Mouse (Mus musculus) forebrain, embryonic 11.5 days (tissue): ENCODE measurements around the gene Dhx8. TPM values are rescaled to one million over a fixed set of nuclear protein-coding genes. Genes with fewer than 3 reads are reported as not detected.
A peak's percentile ranks its signal among the peaks of the same experiment; 100 is the strongest.

Source experiments
- ATAC-seq: fragments of 200-750 bp; cut with Nextera tagmentation; replicated peaks from 2 replicates; pipeline ENCODE4 v1.8.0; 2017; ENCODE audit warnings: moderate TSS enrichment; ENCODE audit not compliant: low FRiP score
- DNase-seq: peaks from one replicate; pipeline ENCODE4 v3.0.0-alpha.2; 2017; ENCODE audit warnings: low spot score
- H3K27ac ChIP-seq: fragments of 300-500 bp; sonication (generic); 2 replicates; pipeline ENCODE4 v1.5.1; 2014; ENCODE audit warnings: low read depth, low read length
- H3K27me3 ChIP-seq: fragments of 300-500 bp; sonication (generic); 2 replicates; pipeline ENCODE4 v1.6.1; 2014; ENCODE audit warnings: mild to moderate bottlenecking, low read length, mixed read lengths; ENCODE audit not compliant: control insufficient read depth, insufficient read depth
- H3K36me3 ChIP-seq: fragments of 300-500 bp; sonication (generic); 2 replicates; pipeline ENCODE4 v1.6.1; 2014; ENCODE audit warnings: mild to moderate bottlenecking, low read length, moderate library complexity, mixed read lengths; ENCODE audit not compliant: control insufficient read depth, insufficient read depth
- H3K4me1 ChIP-seq: fragments of 300-500 bp; sonication (generic); replicated peaks from 2 replicates; pipeline ENCODE4 v1.6.1; 2014; ENCODE audit warnings: low read length, mixed read lengths; ENCODE audit not compliant: control insufficient read depth, insufficient read depth
- H3K4me2 ChIP-seq: fragments of 300-500 bp; sonication (generic); 2 replicates; pipeline ENCODE4 v1.6.1; 2014; ENCODE audit warnings: low read depth, mild to moderate bottlenecking, low read length, moderate library complexity, mixed read lengths; ENCODE audit not compliant: severe bottlenecking
- H3K4me3 ChIP-seq: fragments of 300-500 bp; sonication (generic); 2 replicates; pipeline ENCODE4 v1.5.1; 2014; ENCODE audit warnings: low read depth, low read length
- H3K9ac ChIP-seq: fragments of 300-500 bp; sonication (generic); 2 replicates; pipeline ENCODE4 v1.6.1; 2014; ENCODE audit warnings: low read length
- H3K9me3 ChIP-seq: fragments of 300-500 bp; sonication (generic); 2 replicates; pipeline ENCODE4 v1.6.1; 2016; ENCODE audit warnings: low read length, mixed read lengths; ENCODE audit not compliant: control insufficient read depth
- WGBS: fragments of 180-500 bp; shearing (Covaris S2); extraction: QIAGEN DNeasy Blood & Tissue Kit; methylation state at CpG from one replicate; pipeline ENCODE4 v1.1.7; 2014; 5-methylcytosine and 5-hydroxymethylcytosine counted together
- polyA plus RNA-seq: library from polyadenylated mRNA; unstranded; fragments of >200 nt; fragmentation: Nextera tagmentation; extraction: Ambion mirVana; gene quantifications from 2 replicates; pipeline ENCODE4 v1.2.1, GENCODE M21; 2014

Dhx8 gene
- polyA plus RNA-seq, 1 experiment from 2014 or later = 43.6 TPM

DNA sequence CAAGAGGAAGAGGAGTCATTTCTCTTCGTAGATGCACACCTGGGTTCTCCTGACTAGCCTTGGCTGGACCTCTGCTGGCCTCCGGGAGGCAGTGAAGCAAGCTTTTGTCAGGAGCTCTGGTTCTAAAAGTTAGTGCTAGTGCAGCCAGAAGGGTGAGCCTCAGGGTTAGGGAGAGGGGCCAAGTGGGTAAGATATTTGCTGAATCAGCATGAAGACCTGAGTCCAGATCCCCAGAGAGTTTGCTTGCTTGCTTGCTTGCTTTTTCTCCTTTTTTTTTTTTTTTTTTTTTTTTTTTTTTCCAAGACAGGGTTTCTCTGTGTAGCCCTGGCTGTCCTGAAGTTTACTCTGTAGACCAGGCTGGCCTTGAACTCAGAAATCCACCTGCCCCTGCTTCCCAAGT, 64.6 kb downstream of the Dhx8 start:
- ATAC-seq = no peak
- H3K4me1 ChIP-seq = no peaks in the 10 kb centered on the region
- no peak overlapping the region for H3K4me3 ChIP-seq
- no peak overlapping the region for H3K4me2 ChIP-seq
- WGBS = 92% methylated on average over 2 of the region's 2 CpGs
- no peak overlapping the region for H3K27ac ChIP-seq
- H3K9ac ChIP-seq = no peak overlapping the region
- H3K9me3 ChIP-seq = no peaks in the 10 kb centered on the region
- H3K36me3 ChIP-seq = no peaks in the 10 kb centered on the region
- no peaks in the 10 kb centered on the region for H3K27me3 ChIP-seq
- no peak for DNase-seq

DNA sequence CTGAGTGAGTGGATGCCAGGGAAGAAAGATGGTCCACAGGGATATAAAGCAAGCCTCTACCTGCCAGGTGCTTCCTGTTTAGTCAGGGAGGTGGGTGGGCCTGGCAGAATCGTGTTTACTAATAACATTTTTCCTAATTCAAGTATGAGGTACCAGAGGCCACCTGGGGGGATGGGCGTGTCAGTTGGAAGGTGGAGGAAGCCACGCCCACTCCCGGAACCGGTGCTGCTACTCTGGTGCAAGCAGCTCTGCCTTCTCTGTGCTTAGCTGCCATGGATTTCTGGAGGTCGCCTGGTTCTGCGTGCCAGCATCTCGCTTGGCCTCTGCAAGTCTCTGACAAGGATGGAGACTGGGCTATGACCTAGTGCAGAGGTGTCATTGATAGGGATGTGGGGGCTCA, 65.4 kb downstream of the Dhx8 start:
- Histone ChIP-seq H3K4me1 (no peaks in the 10 kb centered on the region), H3K4me3 (no peak overlapping the region), H3K9me3 (no peaks in the 10 kb centered on the region), H3K27ac (no peak overlapping the region), H3K27me3 (no peaks in the 10 kb centered on the region), H3K4me2 (no peak overlapping the region), H3K9ac (no peak overlapping the region), H3K36me3 (no peaks in the 10 kb centered on the region)
- no peak for ATAC-seq
- whole genome bisulfite sequencing = 39% methylated on average over 8 of the region's 8 CpGs
- no peak for DNase-seq

DNA sequence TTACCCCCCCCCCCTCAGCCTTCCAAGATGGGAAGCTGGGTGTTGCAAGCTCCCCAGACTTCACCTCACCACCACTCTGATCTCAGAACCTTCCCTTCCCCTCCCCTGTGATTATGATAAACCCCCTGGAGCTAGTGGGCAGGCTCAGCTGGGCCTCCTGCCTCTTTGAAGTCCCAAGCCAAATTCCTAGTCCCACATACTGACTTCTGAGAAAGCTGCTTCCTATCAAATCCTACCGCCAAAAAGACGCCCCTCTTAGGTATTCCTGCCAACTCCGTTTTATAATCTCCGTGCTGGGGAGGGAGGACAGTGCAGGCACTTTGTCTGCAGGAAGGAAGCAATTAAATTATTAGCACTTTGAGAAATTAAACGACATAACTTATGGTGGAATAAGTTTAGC, 68.7 kb downstream of the Dhx8 start:
- H3K27ac ChIP-seq = no peak overlapping the region
- H3K27me3 ChIP-seq = no peaks in the 10 kb centered on the region

DNA sequence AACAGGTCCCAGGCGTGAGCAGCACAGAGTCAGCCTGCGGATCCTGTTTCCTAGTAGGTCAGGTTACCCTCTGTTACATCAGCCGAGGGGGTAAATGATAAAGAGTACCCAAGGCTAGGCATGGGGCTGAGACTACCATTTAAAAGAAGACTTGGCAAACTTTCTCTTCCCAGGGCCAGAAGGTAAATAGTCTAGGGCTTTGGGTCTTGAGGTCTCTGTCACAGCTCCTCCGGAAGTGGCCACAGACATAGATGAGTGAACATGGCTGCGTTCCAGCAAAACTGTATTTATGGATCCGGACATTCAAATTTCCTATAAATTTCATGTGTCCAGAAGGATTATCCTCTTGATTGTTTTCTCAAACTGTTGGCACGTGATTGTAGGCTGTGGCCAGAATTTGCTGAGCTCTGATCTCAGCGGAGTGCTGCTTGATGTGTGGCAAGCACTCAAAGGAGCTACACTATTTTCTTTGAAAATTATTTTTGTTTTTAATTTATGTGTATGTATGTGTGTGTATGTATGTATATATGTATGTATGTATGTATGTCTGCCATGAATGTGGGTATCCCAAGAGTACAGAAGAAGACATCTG, 72.5 kb downstream of the Dhx8 start:
- WGBS = 86% methylated on average over 8 of the region's 8 CpGs
- H3K4me3 ChIP-seq = no peak overlapping the region
- no peak overlapping the region for H3K9ac ChIP-seq
- ATAC-seq (no peak), DNase-seq (no peak)
- H3K27me3 ChIP-seq = no peaks in the 10 kb centered on the region
- no peak overlapping the region for H3K4me2 ChIP-seq
- H3K4me1 ChIP-seq = no peaks in the 10 kb centered on the region
- no peaks in the 10 kb centered on the region for H3K9me3 ChIP-seq
- H3K36me3 ChIP-seq = no peaks in the 10 kb centered on the region
- no peak overlapping the region for H3K27ac ChIP-seq

More for the DNA sequence above, 68.7 kb downstream of the Dhx8 start:
- Histone ChIP-seq H3K4me3 (no peak overlapping the region), H3K9me3 (no peaks in the 10 kb centered on the region), H3K36me3 (no peaks in the 10 kb centered on the region), H3K9ac (no peak overlapping the region), H3K4me1 (no peaks in the 10 kb centered on the region), H3K4me2 (no peak overlapping the region)
- WGBS = 6% methylated on average over 5 of the region's 5 CpGs
- ATAC-seq = no peak
- DNase-seq = no peak

DNA sequence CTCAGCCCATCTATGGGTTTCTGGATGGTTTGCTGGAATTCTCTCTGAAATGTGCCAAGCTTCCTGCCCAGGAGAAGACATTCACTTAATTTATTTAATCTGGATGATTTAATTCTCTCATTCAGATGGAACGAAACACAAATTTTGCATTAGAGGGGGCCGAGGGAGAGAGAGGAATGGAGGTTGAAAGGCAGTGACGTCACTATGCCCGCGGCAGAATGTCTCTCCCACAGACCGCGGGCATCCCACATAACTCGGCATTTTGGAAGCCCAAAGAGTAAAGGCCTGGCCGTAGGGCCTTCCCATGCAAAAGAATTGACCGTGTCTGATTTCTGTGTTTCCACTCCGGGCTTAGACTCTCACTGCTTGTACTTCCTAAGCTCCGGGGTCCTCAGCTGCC, 74.0 kb downstream of the Dhx8 start:
- Histone ChIP-seq H3K27me3 (no peaks in the 10 kb centered on the region), H3K4me2 (no peak overlapping the region), H3K9me3 (no peaks in the 10 kb centered on the region), H3K27ac (no peak overlapping the region), H3K36me3 (no peaks in the 10 kb centered on the region), H3K4me1 (no peaks in the 10 kb centered on the region), H3K9ac (no peak overlapping the region), H3K4me3 (no peak overlapping the region)
- DNase-seq (no peak), ATAC-seq (no peak)
- WGBS = 65% methylated on average over 12 of the region's 12 CpGs

DNA sequence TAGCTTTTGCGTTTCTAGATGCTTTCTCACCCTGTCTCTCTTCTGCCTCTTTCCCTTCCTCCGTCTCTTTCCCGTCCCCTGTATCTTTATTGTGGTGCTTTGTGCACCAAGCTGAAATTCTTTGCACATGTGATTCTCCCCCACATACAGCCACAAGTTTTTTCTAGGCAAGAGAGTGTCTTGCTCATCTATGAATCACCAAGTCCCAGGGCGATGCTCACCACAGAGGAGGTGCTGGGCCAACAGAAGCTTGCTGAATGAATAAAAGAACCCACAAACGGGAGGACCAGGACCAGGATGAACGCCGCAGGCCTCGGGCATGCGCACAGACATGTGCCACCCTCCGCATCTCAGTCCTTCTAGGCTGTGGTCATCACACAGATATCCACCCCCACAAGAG, 74.5 kb downstream of the Dhx8 start:
- 85% methylated on average over 10 of the region's 10 CpGs for WGBS
- Histone ChIP-seq H3K27ac (no peak overlapping the region), H3K27me3 (no peaks in the 10 kb centered on the region)

DNA sequence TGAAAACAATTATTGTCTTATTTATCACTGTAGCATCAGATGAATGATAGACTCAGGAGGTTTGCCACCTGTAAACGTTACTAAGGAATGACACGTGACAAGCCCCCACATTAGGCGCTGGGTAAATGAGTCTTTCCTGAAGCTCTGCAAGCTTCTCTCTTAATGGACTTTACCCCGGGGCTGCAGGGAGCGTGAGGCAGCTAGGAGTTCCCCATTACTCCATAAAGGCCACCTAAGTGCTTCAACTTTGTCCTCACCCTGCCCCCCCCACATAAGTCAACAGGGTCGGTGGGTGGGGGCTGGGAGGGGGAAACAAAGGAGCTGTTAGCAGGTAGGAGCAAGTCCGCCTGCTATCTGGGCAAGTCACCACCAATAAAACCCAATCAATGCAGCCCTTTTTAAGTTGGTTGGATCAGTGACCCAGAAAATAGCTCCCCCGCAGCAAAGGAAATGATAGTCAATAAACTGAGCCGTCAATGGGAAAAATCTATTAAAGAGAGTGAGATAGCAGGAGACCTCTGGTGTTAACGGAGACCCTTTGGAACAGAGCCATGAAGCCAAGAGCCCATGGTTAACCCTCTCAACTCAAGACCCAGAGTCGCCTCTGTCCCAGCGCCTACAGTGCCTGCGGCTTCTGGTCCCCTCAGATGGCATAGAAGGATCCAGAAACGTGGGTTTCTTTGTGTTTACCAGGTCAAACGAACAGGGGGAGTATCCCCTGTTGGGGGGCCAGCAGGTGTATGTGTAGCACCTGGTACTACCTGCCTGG, 76.5 kb downstream of the Dhx8 start:
- WGBS = 32% methylated on average over 15 of the region's 15 CpGs
- no peaks in the 10 kb centered on the region for H3K9me3 ChIP-seq
- H3K4me1 ChIP-seq = no peaks in the 10 kb centered on the region
- no peak overlapping the region for H3K27ac ChIP-seq
- H3K4me2 ChIP-seq = no peak overlapping the region
- no peaks in the 10 kb centered on the region for H3K36me3 ChIP-seq
- DNase-seq (no peak), ATAC-seq (no peak)
- H3K27me3 ChIP-seq = no peaks in the 10 kb centered on the region
- H3K9ac ChIP-seq = no peak overlapping the region
- no peak overlapping the region for H3K4me3 ChIP-seq

More for the DNA sequence above, 74.5 kb downstream of the Dhx8 start:
- no peak overlapping the region for H3K9ac ChIP-seq
- no peak overlapping the region for H3K4me3 ChIP-seq
- H3K4me2 ChIP-seq = no peak overlapping the region
- no peaks in the 10 kb centered on the region for H3K36me3 ChIP-seq
- H3K9me3 ChIP-seq = no peaks in the 10 kb centered on the region
- no peak for DNase-seq
- no peak for ATAC-seq
- H3K4me1 ChIP-seq = no peaks in the 10 kb centered on the region

DNA sequence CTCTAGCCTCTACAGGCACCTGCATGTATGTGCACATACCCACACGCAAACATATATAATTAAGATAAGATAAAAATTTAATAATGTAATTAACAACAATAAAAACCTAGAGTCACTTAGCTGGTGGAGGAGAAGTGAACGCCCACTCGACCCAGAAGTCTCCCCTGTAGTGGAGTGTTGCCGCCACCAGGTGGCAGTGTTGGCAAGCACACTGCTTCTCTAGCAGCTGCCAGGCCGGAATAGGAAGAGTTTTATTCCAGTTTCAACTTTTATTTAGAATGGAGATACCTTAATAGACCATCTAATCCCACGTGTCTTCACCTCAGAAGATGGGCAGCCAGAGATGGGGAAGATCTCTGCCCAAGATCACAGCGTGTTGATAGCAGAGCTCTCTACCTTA, 80.5 kb downstream of the Dhx8 start:
- Histone ChIP-seq H3K4me3 (no peak overlapping the region), H3K4me1 (no peaks in the 10 kb centered on the region; the same call in 1 of the 2 replicates), H3K9me3 (no peaks in the 10 kb centered on the region), H3K27ac (no peak overlapping the region), H3K36me3 (no peaks in the 10 kb centered on the region), H3K9ac (no peak overlapping the region), H3K4me2 (no peak overlapping the region), H3K27me3 (no peaks in the 10 kb centered on the region)
- DNase-seq (peak; percentile 85), ATAC-seq (no peak)
- under 1% methylated on average over 7 of the region's 7 CpGs for WGBS
